Mouse (Mus musculus): ENCODE measurements at regions not wholly inside any gene's neighbourhood (a gene's known extent, or its start where the extent isn't known, plus 50 kb on each side); places are given as distances from the start of the nearest gene placed in this dataset.

GRCm38 (mm10) chr7:111198608-111199355, 116.0 kb upstream of the Eif4g2 start:
- WGBS, result 69% methylated on average over 10 of the region's 10 CpGs
- DNase-seq, result no peak
- Histone ChIP-seq H3K4me1 (ENCODE audit: control insufficient read depth, insufficient read depth, low read length) (no peaks in the 10 kb centered on the region), H3K4me3 (replicated peaks; ENCODE audit: extremely low read depth, low read depth, low read length) (no peak overlapping the region)
- TF ChIP-seq CTCF (IDR thresholded peaks at IDR 0.05; ENCODE audit: insufficient read depth, low read length) (no peak), POLR2A (IDR thresholded peaks at IDR 0.05; ENCODE audit: borderline replicate concordance, extremely low read depth, low read depth, low read length) (no peak)

DNA sequence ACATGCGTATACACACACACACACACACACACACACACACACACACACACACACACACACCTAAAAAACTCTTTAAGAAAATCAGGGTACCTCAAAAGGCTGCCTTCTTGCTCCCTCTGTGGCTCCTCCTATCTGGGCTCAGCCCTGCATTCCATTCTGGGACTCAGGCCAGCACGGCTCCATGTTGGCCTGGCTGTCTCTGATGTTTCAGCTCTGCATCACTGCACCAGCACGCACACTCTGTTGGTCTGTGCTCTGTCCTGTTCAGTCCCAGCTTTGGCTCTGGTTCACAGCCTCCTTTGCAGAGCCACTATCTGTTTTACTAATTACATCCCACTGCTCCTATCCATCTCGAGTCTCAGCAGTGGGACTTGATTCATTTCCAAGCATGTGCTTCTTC, 108.8 kb upstream of the Eif4g2 start:
- TF ChIP-seq POLR2A (IDR thresholded peaks at IDR 0.05; ENCODE audit: borderline replicate concordance, extremely low read depth, low read depth, low read length), result no peak
- H3K4me1 ChIP-seq (ENCODE audit: control insufficient read depth, insufficient read depth, low read length), result no peaks in the 10 kb centered on the region; the same call in 1 of the 2 replicates
- no peak overlapping the region for H3K4me3 ChIP-seq (replicated peaks; ENCODE audit: extremely low read depth, low read depth, low read length)
- no peak for DNase-seq
- WGBS, result 68% methylated on average over 4 of the region's 4 CpGs

GRCm38 (mm10) chr7:111191216-111191615, 108.4 kb upstream of the Eif4g2 start:
- H3K4me1 ChIP-seq (ENCODE audit: control insufficient read depth, insufficient read depth, low read length), result no peaks in the 10 kb centered on the region; the same call in 1 of the 2 replicates
- no peak overlapping the region for H3K4me3 ChIP-seq (replicated peaks; ENCODE audit: extremely low read depth, low read depth, low read length)
- no peak for TF ChIP-seq CTCF (IDR thresholded peaks at IDR 0.05; ENCODE audit: insufficient read depth, low read length)
- no peak for TF ChIP-seq POLR2A (IDR thresholded peaks at IDR 0.05; ENCODE audit: borderline replicate concordance, extremely low read depth, low read depth, low read length)
- no peak for DNase-seq

DNA sequence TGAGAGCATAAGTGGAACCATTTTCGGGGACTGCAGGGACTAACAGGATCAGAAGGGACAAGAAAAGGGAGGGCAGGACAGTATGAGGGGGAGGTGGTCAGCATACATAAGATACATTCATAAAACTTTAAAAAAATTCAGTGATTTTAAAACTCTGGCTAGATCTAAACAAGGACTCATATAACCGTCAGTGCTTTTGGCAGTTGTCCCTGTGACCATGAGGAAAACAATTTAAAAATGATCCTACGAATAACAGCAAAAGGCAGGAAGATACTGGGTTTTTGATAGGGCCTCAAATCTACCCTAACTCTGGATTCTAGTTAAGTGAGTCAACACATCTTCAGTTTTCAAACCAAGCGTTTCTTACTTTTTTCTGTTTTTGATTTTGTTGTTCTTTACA, 106.9 kb upstream of the Eif4g2 start:
- H3K4me3 ChIP-seq (replicated peaks; ENCODE audit: extremely low read depth, low read depth, low read length), result no peak overlapping the region
- no peaks in the 10 kb centered on the region; the same call in 1 of the 2 replicates for H3K4me1 ChIP-seq (ENCODE audit: control insufficient read depth, insufficient read depth, low read length)
- WGBS, result 85% methylated on average over 4 of the region's 4 CpGs
- TF ChIP-seq POLR2A (IDR thresholded peaks at IDR 0.05; ENCODE audit: borderline replicate concordance, extremely low read depth, low read depth, low read length), result no peak
- TF ChIP-seq CTCF (IDR thresholded peaks at IDR 0.05; ENCODE audit: insufficient read depth, low read length), result no peak
- DNase-seq, result no peak

DNA sequence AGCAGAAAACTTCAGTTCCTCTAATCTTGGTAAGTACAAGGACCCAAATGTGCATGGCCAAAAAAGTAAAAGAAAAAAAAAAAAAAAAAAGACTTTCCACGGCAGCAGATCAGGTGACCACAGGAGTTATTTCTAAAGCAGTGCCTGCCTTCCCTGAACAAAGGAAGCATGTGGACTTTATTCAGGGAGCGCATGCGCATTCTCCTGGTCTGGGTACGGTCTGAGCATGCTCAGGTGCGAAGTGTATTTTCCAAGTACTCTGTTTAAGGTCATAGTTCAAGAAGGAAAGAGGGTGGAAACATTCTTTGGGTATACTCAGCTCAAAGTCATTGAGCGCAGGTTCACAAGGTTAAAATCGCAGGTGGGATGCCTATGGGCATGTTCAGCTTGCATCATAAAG, 103.1 kb upstream of the Eif4g2 start:
- TF ChIP-seq CTCF (IDR thresholded peaks at IDR 0.05; ENCODE audit: insufficient read depth, low read length), result no peak
- no peak for TF ChIP-seq POLR2A (IDR thresholded peaks at IDR 0.05; ENCODE audit: borderline replicate concordance, extremely low read depth, low read depth, low read length)
- no peak overlapping the region for H3K4me3 ChIP-seq (replicated peaks; ENCODE audit: extremely low read depth, low read depth, low read length)
- WGBS, result 77% methylated on average over 7 of the region's 7 CpGs
- no peaks in the 10 kb centered on the region; the same call in 1 of the 2 replicates for H3K4me1 ChIP-seq (ENCODE audit: control insufficient read depth, insufficient read depth, low read length)
- no peak for DNase-seq

DNA sequence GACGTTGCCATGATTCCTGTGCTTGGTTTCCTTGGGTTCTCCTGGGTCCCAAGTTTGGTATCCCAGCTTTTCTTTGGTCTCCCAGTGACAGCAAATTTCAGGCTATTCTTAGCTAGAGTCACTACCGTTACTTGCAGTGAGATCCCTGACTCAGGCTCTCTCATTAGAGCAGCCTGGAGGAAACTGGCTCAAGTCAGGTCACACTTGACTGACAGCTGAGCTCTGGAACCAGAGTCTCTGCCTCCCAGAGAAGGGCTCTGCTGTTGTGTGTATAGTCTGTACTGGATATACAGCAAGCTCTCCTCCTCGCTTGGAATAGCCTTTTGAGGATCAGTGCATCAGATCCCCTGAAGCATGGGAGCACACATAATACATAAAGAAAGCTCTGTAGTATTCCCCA, 100.7 kb upstream of the Eif4g2 start:
- no peak for DNase-seq
- Histone ChIP-seq H3K4me1 (ENCODE audit: control insufficient read depth, insufficient read depth, low read length) (no peaks in the 10 kb centered on the region), H3K4me3 (replicated peaks; ENCODE audit: extremely low read depth, low read depth, low read length) (no peak overlapping the region)
- no peak for TF ChIP-seq CTCF (IDR thresholded peaks at IDR 0.05; ENCODE audit: insufficient read depth, low read length)
- 77% methylated on average over 3 of the region's 3 CpGs for WGBS

- TF ChIP-seq POLR2A (IDR thresholded peaks at IDR 0.05; ENCODE audit: borderline replicate concordance, extremely low read depth, low read depth, low read length), result no peak
- TF ChIP-seq CTCF (IDR thresholded peaks at IDR 0.05; ENCODE audit: insufficient read depth, low read length), result peak; percentile 48
- peak; percentile 65 for DNase-seq
- Histone ChIP-seq H3K4me3 (replicated peaks; ENCODE audit: extremely low read depth, low read depth, low read length) (no peak overlapping the region), H3K4me1 (ENCODE audit: control insufficient read depth, insufficient read depth, low read length) (no peaks in the 10 kb centered on the region)
- WGBS, result 49% methylated on average over 3 of the region's 3 CpGs
Measured at GRCm38 (mm10) chr7:111182319-111182718, 99.5 kb upstream of the Eif4g2 start.

GRCm38 (mm10) chr7:111179401-111180271, 96.8 kb upstream of the Eif4g2 start:
- peak; percentile 51 for DNase-seq
- no peak overlapping the region for H3K4me3 ChIP-seq (replicated peaks; ENCODE audit: extremely low read depth, low read depth, low read length)
- no peaks in the 10 kb centered on the region for H3K4me1 ChIP-seq (ENCODE audit: control insufficient read depth, insufficient read depth, low read length)
- TF ChIP-seq CTCF (IDR thresholded peaks at IDR 0.05; ENCODE audit: insufficient read depth, low read length) (no peak), POLR2A (IDR thresholded peaks at IDR 0.05; ENCODE audit: borderline replicate concordance, extremely low read depth, low read depth, low read length) (no peak)
- WGBS, result 46% methylated on average over 7 of the region's 7 CpGs

GRCm38 (mm10) chr7:111174393-111175124, 91.7 kb upstream of the Eif4g2 start:
- TF ChIP-seq CTCF (IDR thresholded peaks at IDR 0.05; ENCODE audit: insufficient read depth, low read length), result no peak
- TF ChIP-seq POLR2A (IDR thresholded peaks at IDR 0.05; ENCODE audit: borderline replicate concordance, extremely low read depth, low read depth, low read length), result no peak
- Histone ChIP-seq H3K4me3 (replicated peaks; ENCODE audit: extremely low read depth, low read depth, low read length) (no peak overlapping the region), H3K4me1 (ENCODE audit: control insufficient read depth, insufficient read depth, low read length) (no peaks in the 10 kb centered on the region)
- WGBS, result 76% methylated on average over 9 of the region's 9 CpGs
- no peak for DNase-seq
